Mouse (Mus musculus): ENCODE results near the gene Ankrd37. TPM values are rescaled to one million over a fixed set of nuclear protein-coding genes. Genes with fewer than 3 reads are reported as not detected.

Ankrd37 gene
- polyA plus RNA-seq (2021; fragmentation: Nextera tagmentation), result 15.4 and 18.1 TPM in 2 replicates
- long read RNA-seq, experiment 1, transcript Ankrd37-201 (5 exons, 927 nt), result major isoform, 5 of 16 reads
- long read RNA-seq, experiment 1, partial matches to known transcripts, result 1 of 16 reads
- long read RNA-seq, experiment 1, other reads (novel, unspliced or antisense), result 9 of 16 reads
- long read RNA-seq, experiment 2, transcript Ankrd37-201 (5 exons, 927 nt), result major isoform, 6 of 17 reads
- long read RNA-seq, experiment 2, partial matches to known transcripts, result 0 of 17 reads
- long read RNA-seq, experiment 2, other reads (novel, unspliced or antisense), result 8 of 17 reads

GRCm38 (mm10) chr8:46005596-46005995, at the start of gene Ankrd37:
Ankrd37 (minus strand) TSS chr8:46005707.

DNA sequence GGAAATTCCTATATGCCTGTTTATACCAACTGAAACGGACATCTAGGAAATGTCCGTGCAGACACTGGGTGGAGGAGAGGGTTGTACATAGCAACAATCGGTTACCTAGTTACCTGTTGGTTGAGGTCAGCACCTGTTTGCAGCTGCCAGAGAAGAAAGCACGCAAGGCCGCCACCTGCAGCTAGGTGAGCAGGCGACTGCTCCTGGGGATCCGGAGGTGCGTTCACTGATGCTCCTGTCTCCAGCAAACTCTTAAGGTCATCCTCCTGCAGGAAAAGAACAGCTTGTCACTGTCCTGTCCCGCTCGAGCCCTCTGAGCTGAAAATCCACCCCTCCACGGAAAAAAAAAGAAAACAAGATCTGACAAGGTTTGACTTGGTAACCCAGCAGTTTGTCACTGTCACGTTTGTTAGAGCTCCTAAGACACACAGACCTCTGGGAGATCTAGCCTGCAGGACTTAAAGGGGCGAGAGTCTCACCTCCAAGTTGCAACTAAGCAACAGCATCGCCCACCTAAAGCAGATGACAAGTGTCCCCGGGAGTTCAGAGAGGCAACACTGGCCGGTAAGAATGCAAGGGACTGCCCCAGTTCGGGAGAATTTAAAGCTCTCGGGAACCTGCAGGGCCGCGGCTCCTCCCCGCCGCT, 6.2 kb downstream of the Ankrd37 start, which contains the start of gene Lrp2bp:
TSS of gene Lrp2bp (plus strand) at position 166 of the 646 bp plus-strand sequence.

GRCm38 (mm10) chr8:45975126-45975836, 30.2 kb downstream of the Ankrd37 start, which contains the start of the genes 1700029J07Rik and Ufsp2:
1700029J07Rik (minus strand) TSS chr8:45975252.
Ufsp2 (plus strand) TSS chr8:45975528.

Other genes starting within 250 kb of the Ankrd37 start
- 0.83 and 0.97 TPM in 2 replicates for gene Pdlim3, start 120.2 kb downstream of the Ankrd37 start, polyA plus RNA-seq (2021; fragmentation: Nextera tagmentation)
- 0.10 and 0.23 TPM in 2 replicates for gene Ccdc110, start 71.1 kb downstream of the Ankrd37 start, polyA plus RNA-seq (2021; fragmentation: Nextera tagmentation)
- 0.83 and 1.2 TPM in 2 replicates for gene 1700029J07Rik, start 30.5 kb downstream of the Ankrd37 start, polyA plus RNA-seq (2021; fragmentation: Nextera tagmentation)
- 81.4 and 86.0 TPM in 2 replicates for gene Ufsp2, start 30.2 kb downstream of the Ankrd37 start, polyA plus RNA-seq (2021; fragmentation: Nextera tagmentation)
- 0.16 and 0.20 TPM in 2 replicates for gene Lrp2bp, start 6.4 kb downstream of the Ankrd37 start, polyA plus RNA-seq (2021; fragmentation: Nextera tagmentation)
- 17.3 and 19.8 TPM in 2 replicates for gene Cfap97, start 146.1 kb upstream of the Ankrd37 start, polyA plus RNA-seq (2021; fragmentation: Nextera tagmentation)
- 6.8 and 10.9 TPM in 2 replicates for gene Snx25, start 146.5 kb upstream of the Ankrd37 start, polyA plus RNA-seq (2021; fragmentation: Nextera tagmentation)
- gene Slc25a4, start 205.6 kb upstream of the Ankrd37 start, polyA plus RNA-seq (2021; fragmentation: Nextera tagmentation), result 1,853 and 1,897 TPM in 2 replicates

All from left cerebral cortex, adult 6 months (tissue).